Mouse (Mus musculus) liver, embryonic 14.5 days (tissue): ENCODE results near the gene Hmgcl. TPM values are rescaled to one million over a fixed set of nuclear protein-coding genes. Genes with fewer than 3 reads are reported as not detected.

Experiments
- ATAC-seq: fragments of 200-750 bp; cut with Nextera tagmentation; 2 replicates; pipeline ENCODE4 v1.8.0; 2017; ENCODE audit warnings: moderate number of reproducible peaks, mild to moderate bottlenecking, moderate library complexity; ENCODE audit not compliant: insufficient read depth
- DNase-seq, 3 experiments: peaks; one replicate each; pipeline ENCODE4 v3.0.0-alpha.2; 2012 to 2013; ENCODE audit warnings: low read depth in 3 of 3, low spot score in 3 of 3
- H3K27ac ChIP-seq: fragments of 300-500 bp; sonication (generic); 2 replicates; pipeline ENCODE4 v1.5.1; 2014; ENCODE audit warnings: moderate library complexity, mild to moderate bottlenecking, control low read depth, inconsistent platforms
- H3K27me3 ChIP-seq: fragments of 300-500 bp; sonication (generic); 2 replicates; pipeline ENCODE4 v1.6.1; 2014; ENCODE audit warnings: mild to moderate bottlenecking, low read length, moderate library complexity; ENCODE audit not compliant: control insufficient read depth, insufficient read depth
- H3K36me3 ChIP-seq: fragments of 300-500 bp; sonication (generic); replicated peaks from 2 replicates; pipeline ENCODE4 v1.6.1; 2014; ENCODE audit warnings: low read depth; ENCODE audit not compliant: control insufficient read depth, insufficient read depth
- H3K4me1 ChIP-seq, 2 experiments: fragments of 200-500 bp in 1 of 2; fragments of 300-500 bp in 1 of 2; sonication (generic) in 1 of 2; replicated peaks; 2 replicates each; pipeline ENCODE4 v1.6.1; 2012 to 2014; ENCODE audit warnings: antibody characterized with exemption in 1 of 2, inconsistent platforms in 1 of 2, low read length in 1 of 2; ENCODE audit not compliant: control insufficient read depth in 2 of 2, insufficient read depth in 2 of 2
- H3K4me2 ChIP-seq: fragments of 300-500 bp; sonication (generic); 2 replicates; pipeline ENCODE4 v1.6.1; 2014; ENCODE audit warnings: low read depth, mild to moderate bottlenecking, control low read depth, moderate library complexity
- H3K4me3 ChIP-seq, 2 experiments: fragments of 200-500 bp in 1 of 2; fragments of 300-500 bp in 1 of 2; sonication (generic) in 1 of 2; 2 replicates each; pipeline ENCODE4 v1.5.1; 2012 to 2014; ENCODE audit warnings: low read depth in 2 of 2, low read length in 2 of 2, mild to moderate bottlenecking in 2 of 2, control low read depth in 1 of 2, inconsistent platforms in 1 of 2, moderate library complexity in 1 of 2; ENCODE audit not compliant: insufficient read depth in 1 of 2
- H3K9ac ChIP-seq: fragments of 300-500 bp; sonication (generic); replicated peaks from 2 replicates; pipeline ENCODE4 v1.6.1; 2014; ENCODE audit warnings: mild to moderate bottlenecking, control low read depth, moderate library complexity
- H3K9me3 ChIP-seq: fragments of 300-500 bp; sonication (generic); 2 replicates; pipeline ENCODE4 v1.6.1; 2016; ENCODE audit warnings: low read length, mixed read lengths; ENCODE audit not compliant: control insufficient read depth
- CTCF ChIP-seq: IDR thresholded peaks from 2 replicates; pipeline ENCODE4 v1.5.1; 2016; ENCODE audit warnings: antibody characterized with exemption, low read depth, control low read depth
- EP300 ChIP-seq: IDR thresholded peaks from 2 replicates; pipeline ENCODE4 v1.6.1; 2016; ENCODE audit warnings: antibody characterized with exemption, low read depth
- WGBS: fragments of 180-500 bp; shearing (Covaris S2); extraction: QIAGEN DNeasy Blood & Tissue Kit; methylation state at CpG from one replicate; pipeline ENCODE4 v1.1.7; 2014; ENCODE audit not compliant: insufficient replicate concordance; 5-methylcytosine and 5-hydroxymethylcytosine counted together
- polyA plus RNA-seq, 2 experiments: library from polyadenylated mRNA; depleted of rRNA in 1 of 2; stranded (reverse) in 1 of 2; unstranded in 1 of 2; fragments of >200 nt; fragmentation: Nextera tagmentation in 1 of 2; extraction: Ambion mirVana in 1 of 2; gene quantifications; 2 replicates each; pipeline versions ENCODE4 v1.2.1 to v1.2.3; 2012 to 2014

The Hmgcl gene
- polyA plus RNA-seq, 2 experiments = 43.4 to 71.9 TPM

GRCm38 (mm10) chr4:136004921-136005320 is 58.7 kb downstream of the Hmgcl start:
- no peak overlapping the region for H3K27ac ChIP-seq
- no peak overlapping the region for H3K9ac ChIP-seq
- 74% methylated on average over 2 of the region's 2 CpGs for WGBS
- H3K4me3 ChIP-seq = no peak overlapping the region
- no peaks in the 10 kb centered on the region; a peak in 1 of 4 replicates for H3K4me1 ChIP-seq
- H3K9me3 ChIP-seq = no peaks in the 10 kb centered on the region
- ATAC-seq (no peak), DNase-seq (no peak)
- H3K4me2 ChIP-seq = no peak overlapping the region
- H3K27me3 ChIP-seq = no peaks in the 10 kb centered on the region
- TF ChIP-seq EP300 = no peak
- TF ChIP-seq CTCF = no peak
- H3K36me3 ChIP-seq = peaks cover 73% of the 10 kb centered on the region

- DNase-seq (no peak), ATAC-seq (no peak)
- H3K27me3 ChIP-seq = no peaks in the 10 kb centered on the region
- H3K4me2 ChIP-seq = no peak overlapping the region
- H3K9me3 ChIP-seq = no peaks in the 10 kb centered on the region
- peaks cover 91% of the 10 kb centered on the region for H3K36me3 ChIP-seq
- no peak overlapping the region for H3K4me3 ChIP-seq
- H3K4me1 ChIP-seq = no peaks in the 10 kb centered on the region; a peak in 1 of 4 replicates
- no peak overlapping the region for H3K27ac ChIP-seq
- H3K9ac ChIP-seq = no peak overlapping the region
- TF ChIP-seq EP300 = no peak
- TF ChIP-seq CTCF = no peak
- WGBS = 73% methylated on average over 3 of the region's 3 CpGs
Measured at GRCm38 (mm10) chr4:136006821-136007220, 60.6 kb downstream of the Hmgcl start.

GRCm38 (mm10) chr4:136008782-136009447 is 62.7 kb downstream of the Hmgcl start:
- Histone ChIP-seq H3K27me3 (no peaks in the 10 kb centered on the region), H3K9ac (no peak overlapping the region), H3K4me3 (no peak overlapping the region), H3K4me1 (no peaks in the 10 kb centered on the region; a peak in 1 of 4 replicates), H3K27ac (no peak overlapping the region), H3K4me2 (no peak overlapping the region), H3K9me3 (no peaks in the 10 kb centered on the region), H3K36me3 (peaks cover 91% of the 10 kb centered on the region)
- no peak for TF ChIP-seq CTCF
- no peak for TF ChIP-seq EP300
- peak; percentile 39; the same call in 1 of the 2 replicates for ATAC-seq
- DNase-seq = no peak
- WGBS = 80% methylated on average over 8 of the region's 8 CpGs

GRCm38 (mm10) chr4:136010586-136010985 is 64.3 kb downstream of the Hmgcl start:
- no peak overlapping the region for H3K4me2 ChIP-seq
- no peaks in the 10 kb centered on the region for H3K27me3 ChIP-seq
- DNase-seq (no peak), ATAC-seq (no peak)
- WGBS = 85% methylated on average over 4 of the region's 4 CpGs
- H3K4me3 ChIP-seq = no peak overlapping the region
- no peaks in the 10 kb centered on the region; a peak in 1 of 4 replicates for H3K4me1 ChIP-seq
- no peaks in the 10 kb centered on the region for H3K9me3 ChIP-seq
- TF ChIP-seq CTCF (no peak; the same call in 1 of the 2 replicates), EP300 (no peak)
- H3K9ac ChIP-seq = no peak overlapping the region
- no peak overlapping the region for H3K27ac ChIP-seq
- H3K36me3 ChIP-seq = peaks cover 78% of the 10 kb centered on the region

Other genes starting within 250 kb of the Hmgcl start
- 0.98 and 1.3 TPM in 2 replicates for gene Il22ra1, start 218.3 kb upstream of the Hmgcl start, polyA plus RNA-seq (2012; rRNA removed)
- 0.36 and 0.54 TPM in 2 replicates for gene Il22ra1, start 218.3 kb upstream of the Hmgcl start, polyA plus RNA-seq (2014; fragmentation: Nextera tagmentation; extraction: Ambion mirVana)
- 0.03 and 0.06 TPM in 2 replicates for gene Myom3, start 186.7 kb upstream of the Hmgcl start, polyA plus RNA-seq (2012; rRNA removed)
- 0.04 TPM in 1 of 2 replicates, not detected in the other for gene Myom3, start 186.7 kb upstream of the Hmgcl start, polyA plus RNA-seq (2014; fragmentation: Nextera tagmentation; extraction: Ambion mirVana)
- 33.2 and 49.6 TPM in 2 replicates for gene Srsf10, start 90.7 kb upstream of the Hmgcl start, polyA plus RNA-seq (2012; rRNA removed)
- 108 and 110 TPM in 2 replicates for gene Srsf10, start 90.7 kb upstream of the Hmgcl start, polyA plus RNA-seq (2014; fragmentation: Nextera tagmentation; extraction: Ambion mirVana)
- gene Pnrc2, start 72.6 kb upstream of the Hmgcl start, polyA plus RNA-seq (2012; rRNA removed) = 25.4 and 43.4 TPM in 2 replicates
- gene Pnrc2, start 72.6 kb upstream of the Hmgcl start, polyA plus RNA-seq (2014; fragmentation: Nextera tagmentation; extraction: Ambion mirVana) = 80.2 and 81.9 TPM in 2 replicates
- 1.6 and 2.1 TPM in 2 replicates for gene Cnr2, start 51.1 kb upstream of the Hmgcl start, polyA plus RNA-seq (2012; rRNA removed)
- gene Cnr2, start 51.1 kb upstream of the Hmgcl start, polyA plus RNA-seq (2014; fragmentation: Nextera tagmentation; extraction: Ambion mirVana) = 2.3 and 2.5 TPM in 2 replicates
- 8.8 and 12.0 TPM in 2 replicates for gene Fuca1, start 25.7 kb upstream of the Hmgcl start, polyA plus RNA-seq (2012; rRNA removed)
- 19.0 and 23.6 TPM in 2 replicates for gene Fuca1, start 25.7 kb upstream of the Hmgcl start, polyA plus RNA-seq (2014; fragmentation: Nextera tagmentation; extraction: Ambion mirVana)
- 20.5 and 22.8 TPM in 2 replicates for gene Gale, start 17.3 kb downstream of the Hmgcl start, polyA plus RNA-seq (2012; rRNA removed)
- 32.6 and 38.0 TPM in 2 replicates for gene Gale, start 17.3 kb downstream of the Hmgcl start, polyA plus RNA-seq (2014; fragmentation: Nextera tagmentation; extraction: Ambion mirVana)
- 26.5 and 29.2 TPM in 2 replicates for gene Lypla2, start 26.2 kb downstream of the Hmgcl start, polyA plus RNA-seq (2012; rRNA removed)
- 30.6 and 36.8 TPM in 2 replicates for gene Lypla2, start 26.2 kb downstream of the Hmgcl start, polyA plus RNA-seq (2014; fragmentation: Nextera tagmentation; extraction: Ambion mirVana)
- gene Pithd1, start 40.8 kb downstream of the Hmgcl start, polyA plus RNA-seq (2012; rRNA removed) = 40.2 and 49.0 TPM in 2 replicates
- gene Pithd1, start 40.8 kb downstream of the Hmgcl start, polyA plus RNA-seq (2014; fragmentation: Nextera tagmentation; extraction: Ambion mirVana) = 71.2 and 79.5 TPM in 2 replicates
- 9.7 and 16.2 TPM in 2 replicates for gene Eloa, start 75.3 kb downstream of the Hmgcl start, polyA plus RNA-seq (2012; rRNA removed)
- 29.0 and 30.0 TPM in 2 replicates for gene Eloa, start 75.3 kb downstream of the Hmgcl start, polyA plus RNA-seq (2014; fragmentation: Nextera tagmentation; extraction: Ambion mirVana)
- gene Rpl11, start 107.0 kb downstream of the Hmgcl start, polyA plus RNA-seq (2012; rRNA removed) = 457 and 805 TPM in 2 replicates
- 325 and 341 TPM in 2 replicates for gene Rpl11, start 107.0 kb downstream of the Hmgcl start, polyA plus RNA-seq (2014; fragmentation: Nextera tagmentation; extraction: Ambion mirVana)
- gene Id3, start 197.0 kb downstream of the Hmgcl start, polyA plus RNA-seq (2012; rRNA removed) = 23.0 and 29.8 TPM in 2 replicates
- gene Id3, start 197.0 kb downstream of the Hmgcl start, polyA plus RNA-seq (2014; fragmentation: Nextera tagmentation; extraction: Ambion mirVana) = 33.2 and 33.8 TPM in 2 replicates
- 38.4 and 40.5 TPM in 2 replicates for gene E2f2, start 225.9 kb downstream of the Hmgcl start, polyA plus RNA-seq (2012; rRNA removed)
- 50.3 and 53.4 TPM in 2 replicates for gene E2f2, start 225.9 kb downstream of the Hmgcl start, polyA plus RNA-seq (2014; fragmentation: Nextera tagmentation; extraction: Ambion mirVana)